Mouse (Mus musculus) liver, embryonic 14.5 days (tissue): Measurements from ENCODE around the gene Tbc1d17.

Experiments
- CTCF ChIP-seq: IDR thresholded peaks from 2 replicates; pipeline ENCODE4 v1.5.1; 2016; ENCODE audit warnings: antibody characterized with exemption, low read depth, control low read depth
- EP300 ChIP-seq: IDR thresholded peaks from 2 replicates; pipeline ENCODE4 v1.6.1; 2016; ENCODE audit warnings: antibody characterized with exemption, low read depth

DNA sequence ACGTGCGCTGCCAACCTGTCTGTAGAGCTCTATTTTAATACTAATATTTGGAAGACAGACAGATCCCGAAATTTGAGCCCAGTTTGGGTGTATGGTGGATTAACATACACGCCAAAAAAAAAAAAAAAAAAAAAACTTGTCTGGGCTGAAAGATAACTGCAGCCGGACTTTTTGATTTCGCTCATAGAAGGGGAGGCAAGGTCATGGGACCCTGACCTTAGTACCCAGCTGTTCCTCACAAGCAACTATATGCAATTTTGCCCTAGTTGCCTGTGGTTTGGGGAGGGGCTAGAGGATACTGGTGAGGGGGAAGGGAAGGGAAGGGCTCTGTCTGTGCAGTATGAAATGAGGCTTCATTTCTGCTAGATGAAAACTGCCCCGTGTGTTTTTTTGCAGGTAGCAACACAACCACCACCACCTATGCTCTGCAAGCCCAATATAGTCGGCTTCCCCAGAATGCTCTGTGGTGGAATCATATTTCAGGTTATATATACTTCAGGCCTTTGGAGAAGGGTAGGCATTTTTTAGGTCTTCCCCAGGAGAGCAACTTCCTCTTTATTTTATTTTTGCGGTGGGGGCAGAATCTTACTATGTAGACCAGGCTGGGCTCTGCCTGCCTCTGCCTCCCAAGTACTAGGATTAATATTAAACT lies 7.5 kb upstream of the Tbc1d17 start:
- TF ChIP-seq CTCF: no peak
- TF ChIP-seq EP300: 0 out of 2 replicates have a peak, but pooled peaks have one; percentile 46
